Mouse (Mus musculus) kidney, embryonic 14.5 days (tissue): ENCODE data around the gene Gm49396. TPM values are rescaled to one million over a fixed set of nuclear protein-coding genes. Genes with fewer than 3 reads are reported as not detected.

Experiments used
- ATAC-seq: fragments of 200-750 bp; cut with Nextera tagmentation; 2 replicates; pipeline ENCODE4 v1.8.0; 2017; ENCODE audit warnings: moderate number of reproducible peaks, mild to moderate bottlenecking, moderate TSS enrichment, moderate library complexity; ENCODE audit not compliant: low FRiP score, low TSS enrichment
- H3K27ac ChIP-seq: fragments of 300-500 bp; sonication (generic); 2 replicates; pipeline ENCODE4 v1.5.1; 2014; ENCODE audit warnings: low read depth, mild to moderate bottlenecking, low read length, moderate library complexity, mixed read lengths
- H3K27me3 ChIP-seq: fragments of 300-500 bp; sonication (generic); 2 replicates; pipeline ENCODE4 v1.6.1; 2014; ENCODE audit warnings: mild to moderate bottlenecking, low read length; ENCODE audit not compliant: control insufficient read depth, insufficient read depth
- H3K36me3 ChIP-seq: fragments of 300-500 bp; sonication (generic); 2 replicates; pipeline ENCODE4 v1.6.1; 2014; ENCODE audit warnings: low read length, mixed read lengths; ENCODE audit not compliant: control insufficient read depth, insufficient read depth
- H3K4me1 ChIP-seq: fragments of 300-500 bp; sonication (generic); 2 replicates; pipeline ENCODE4 v1.6.1; 2014; ENCODE audit warnings: low read length, mixed read lengths; ENCODE audit not compliant: control insufficient read depth, insufficient read depth
- H3K4me2 ChIP-seq: fragments of 300-500 bp; sonication (generic); replicated peaks from 2 replicates; pipeline ENCODE4 v1.6.1; 2014; ENCODE audit warnings: low read depth, mild to moderate bottlenecking, low read length
- H3K4me3 ChIP-seq: fragments of 300-500 bp; sonication (generic); 2 replicates; pipeline ENCODE4 v1.5.1; 2014; ENCODE audit warnings: mild to moderate bottlenecking, low read length
- H3K9ac ChIP-seq: fragments of 300-500 bp; sonication (generic); 2 replicates; pipeline ENCODE4 v1.6.1; 2014; ENCODE audit warnings: low read depth, mild to moderate bottlenecking, low read length, moderate library complexity
- H3K9me3 ChIP-seq: fragments of 300-500 bp; sonication (generic); 2 replicates; pipeline ENCODE4 v1.6.1; 2016; ENCODE audit warnings: low read length; ENCODE audit not compliant: control insufficient read depth
- WGBS: fragments of 180-500 bp; shearing (Covaris S2); extraction: QIAGEN DNeasy Blood & Tissue Kit; methylation state at CpG from one replicate; pipeline ENCODE4 v1.1.7; 2014; 5-methylcytosine and 5-hydroxymethylcytosine counted together
- polyA plus RNA-seq: library from polyadenylated mRNA; unstranded; fragments of >200 nt; fragmentation: Nextera tagmentation; extraction: Ambion mirVana; gene quantifications from 2 replicates; pipeline ENCODE4 v1.2.1, GENCODE M21; 2014

The Gm49396 gene
- 8.0 and 11.3 TPM in 2 replicates for polyA plus RNA-seq

GRCm38 (mm10) chr7:30563117-30563905 is at the start of gene Gm49396, which contains the start of the genes U2af1l4 and Psenen:
Gm49396 (plus strand) TSS chr7:30563344.
U2af1l4 (plus strand) TSS chr7:30563301.
Psenen (minus strand) TSS chr7:30563627.
- Histone ChIP-seq H3K9me3 (no peaks in the 10 kb centered on the region), H3K4me3 (peak within 1 kb of the TSS; percentile 81), H3K36me3 (peaks cover 33% of the 10 kb centered on the region), H3K4me1 (peaks cover 18% of the 10 kb centered on the region), H3K9ac (peak within 1 kb of the TSS; percentile 83), H3K27ac (peak within 1 kb of the TSS; percentile 94), H3K27me3 (no peaks in the 10 kb centered on the region), H3K4me2 (peak within 1 kb of the TSS; percentile 75)
- peak; percentile 84 for ATAC-seq
- WGBS = under 1% methylated on average over 45 of the region's 45 CpGs

GRCm38 (mm10) chr7:30515003-30515760 is 48.0 kb upstream of the Gm49396 start:
- Histone ChIP-seq H3K9me3 (no peaks in the 10 kb centered on the region), H3K27me3 (no peaks in the 10 kb centered on the region), H3K36me3 (no peaks in the 10 kb centered on the region), H3K4me1 (no peaks in the 10 kb centered on the region), H3K4me2 (no peak overlapping the region), H3K27ac (no peak overlapping the region), H3K9ac (no peak overlapping the region), H3K4me3 (no peak overlapping the region)
- 57% methylated on average over 24 of the region's 24 CpGs for WGBS
- no peak for ATAC-seq

- Histone ChIP-seq H3K9ac (no peak overlapping the region), H3K27me3 (no peaks in the 10 kb centered on the region), H3K4me1 (no peaks in the 10 kb centered on the region), H3K36me3 (peaks cover under 1% of the 10 kb centered on the region; the same call in 1 of the 2 replicates), H3K4me3 (no peak overlapping the region), H3K9me3 (no peaks in the 10 kb centered on the region), H3K27ac (no peak overlapping the region), H3K4me2 (no peak overlapping the region)
- no peak for ATAC-seq
- 43% methylated on average over 8 of the region's 8 CpGs for WGBS
Observed at GRCm38 (mm10) chr7:30518325-30518724, 44.8 kb upstream of the Gm49396 start.

- no peak overlapping the region for H3K9ac ChIP-seq
- H3K9me3 ChIP-seq = no peaks in the 10 kb centered on the region
- H3K4me3 ChIP-seq = no peak overlapping the region
- no peak overlapping the region for H3K27ac ChIP-seq
- H3K36me3 ChIP-seq = peaks cover 14% of the 10 kb centered on the region
- H3K27me3 ChIP-seq = no peaks in the 10 kb centered on the region
- ATAC-seq = no peak
- 35% methylated on average over 4 of the region's 4 CpGs for WGBS
- H3K4me2 ChIP-seq = no peak overlapping the region
- 0 out of 2 replicates have a peak, but pooled peaks cover 3% of the 10 kb centered on the region for H3K4me1 ChIP-seq
Observed at GRCm38 (mm10) chr7:30520396-30520795, 42.7 kb upstream of the Gm49396 start.

GRCm38 (mm10) chr7:30520856-30521255 is 42.3 kb upstream of the Gm49396 start:
- Histone ChIP-seq H3K27ac (no peak overlapping the region), H3K36me3 (peaks cover 17% of the 10 kb centered on the region), H3K27me3 (no peaks in the 10 kb centered on the region), H3K9me3 (no peaks in the 10 kb centered on the region), H3K4me2 (no peak overlapping the region), H3K4me1 (peaks cover 5% of the 10 kb centered on the region), H3K9ac (no peak overlapping the region), H3K4me3 (no peak overlapping the region)
- 84% methylated on average over 5 of the region's 5 CpGs for WGBS
- ATAC-seq = no peak

- peak overlapping the region; percentile 38; the same call in 1 of the 2 replicates for H3K27ac ChIP-seq
- H3K9ac ChIP-seq = no peak overlapping the region
- 54% methylated on average over 10 of the region's 10 CpGs for WGBS
Observed at GRCm38 (mm10) chr7:30522871-30523270, 40.3 kb upstream of the Gm49396 start.

GRCm38 (mm10) chr7:30524487-30524886 is 38.7 kb upstream of the Gm49396 start:
- Histone ChIP-seq H3K9me3 (no peaks in the 10 kb centered on the region), H3K9ac (no peak overlapping the region), H3K4me2 (no peak overlapping the region), H3K36me3 (peaks cover 45% of the 10 kb centered on the region), H3K27ac (no peak overlapping the region; the same call in 1 of the 2 replicates), H3K4me3 (no peak overlapping the region), H3K4me1 (peaks cover 17% of the 10 kb centered on the region), H3K27me3 (no peaks in the 10 kb centered on the region)
- 85% methylated on average over 6 of the region's 6 CpGs for WGBS
- ATAC-seq = no peak

More at GRCm38 (mm10) chr7:30522871-30523270, 40.3 kb upstream of the Gm49396 start:
- no peak overlapping the region for H3K4me3 ChIP-seq
- peak; percentile 21; the same call in 1 of the 2 replicates for ATAC-seq
- peaks cover 29% of the 10 kb centered on the region for H3K36me3 ChIP-seq
- peaks cover 17% of the 10 kb centered on the region for H3K4me1 ChIP-seq
- no peak overlapping the region for H3K4me2 ChIP-seq
- H3K27me3 ChIP-seq = no peaks in the 10 kb centered on the region
- H3K9me3 ChIP-seq = no peaks in the 10 kb centered on the region

- Histone ChIP-seq H3K4me3 (0 out of 2 replicates have a peak overlapping the region, but pooled peaks have one; percentile 8), H3K9me3 (no peaks in the 10 kb centered on the region), H3K27ac (peak overlapping the region; percentile 70), H3K9ac (peak overlapping the region; percentile 25; the same call in 1 of the 2 replicates), H3K27me3 (no peaks in the 10 kb centered on the region), H3K4me2 (peak overlapping the region; percentile 30), H3K36me3 (peaks cover 59% of the 10 kb centered on the region), H3K4me1 (peaks cover 17% of the 10 kb centered on the region)
- WGBS = 22% methylated on average over 10 of the region's 10 CpGs
- peak; percentile 33; the same call in 1 of the 2 replicates for ATAC-seq
Observed at GRCm38 (mm10) chr7:30525954-30526353, 37.2 kb upstream of the Gm49396 start.
